Mouse (Mus musculus) ovary, postnatal 36 days (tissue): ENCODE data around the gene Arl8a.
A peak's percentile ranks its signal among the peaks of the same experiment; 100 is the strongest.
"Not testable (repeated sequence)": the region's sequence is repeated elsewhere in the genome, so short reads cannot be mapped to it uniquely, and the experiment has no call there.

Experiments
- DNase-seq: peaks from one replicate; pipeline ENCODE4 v3.0.0; 2022; ENCODE audit warnings: low spot score, mixed read lengths

Arl8a gene

GRCm38 (mm10) chr1:135170299-135170698 is 23.7 kb downstream of the Arl8a start:
- DNase-seq = no peak

DNA sequence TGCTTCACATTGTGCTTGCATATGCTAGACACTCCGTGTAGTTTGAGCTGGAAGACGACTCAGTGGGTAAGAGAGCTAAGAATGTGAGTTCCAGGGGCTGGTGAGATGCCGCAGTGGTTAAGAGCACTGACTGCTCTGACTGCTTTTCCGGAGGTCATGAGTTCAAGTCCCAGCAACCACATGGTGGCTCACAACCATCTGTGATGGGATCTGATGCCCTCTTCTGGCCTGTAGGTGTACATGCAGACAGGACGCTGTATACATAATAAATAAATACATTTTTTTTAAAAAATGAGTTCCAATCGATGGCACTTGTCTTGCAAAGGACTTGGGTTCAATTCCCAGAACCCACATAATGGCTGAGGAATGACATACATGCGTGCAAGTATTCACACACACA is 24.6 kb downstream of the Arl8a start:
- DNase-seq = no peak

DNA sequence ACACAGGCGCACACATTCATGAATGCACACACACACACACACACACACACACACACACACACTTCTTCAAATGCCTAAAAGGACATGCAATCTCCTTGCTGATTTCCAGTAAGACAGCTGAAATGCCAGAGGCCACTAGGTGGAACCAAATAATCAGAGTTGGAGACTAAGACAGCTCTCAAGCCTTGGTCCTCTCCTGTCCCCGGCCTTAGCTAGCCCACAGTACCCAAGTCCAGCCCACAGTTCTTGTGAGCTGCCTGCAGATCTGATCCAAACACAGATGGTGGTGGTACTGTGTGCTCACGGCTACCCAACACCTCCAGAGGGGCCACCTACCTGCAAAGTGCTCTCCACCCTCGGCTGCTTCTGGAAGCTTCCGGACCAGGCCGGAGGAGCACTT is 25.4 kb downstream of the Arl8a start:
- DNase-seq = no peak

DNA sequence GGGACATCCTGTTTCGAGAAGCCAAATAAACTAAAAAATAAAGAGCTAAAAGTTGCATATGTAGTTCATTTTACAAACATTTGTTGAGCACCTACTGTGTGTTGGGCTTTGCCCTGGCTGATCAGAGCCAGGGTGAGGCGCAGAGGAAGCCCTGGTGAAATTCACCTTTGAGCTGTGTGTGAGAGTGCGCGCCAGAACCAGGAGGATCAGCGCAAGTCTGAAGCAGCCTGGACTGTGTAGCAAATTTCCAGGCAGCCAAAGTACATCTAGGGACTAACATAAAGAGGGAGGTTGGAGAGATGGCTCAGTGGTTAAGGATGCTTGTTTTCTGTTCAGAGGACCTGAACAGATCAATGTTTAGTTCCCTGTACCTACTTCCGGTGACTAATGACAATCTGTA is 26.7 kb downstream of the Arl8a start:
- no peak for DNase-seq

- DNase-seq = no peak
These were observed 28.6 kb downstream of the Arl8a start for GRCm38 (mm10) chr1:135175176-135175575.

GRCm38 (mm10) chr1:135177724-135178123 is 31.1 kb downstream of the Arl8a start:
- DNase-seq = no peak

GRCm38 (mm10) chr1:135178863-135179262 is 32.2 kb downstream of the Arl8a start:
- DNase-seq = no peak

GRCm38 (mm10) chr1:135180830-135181229 is 34.2 kb downstream of the Arl8a start:
- no peak for DNase-seq

- DNase-seq = no peak
These were observed 34.7 kb downstream of the Arl8a start for GRCm38 (mm10) chr1:135181275-135181674.

GRCm38 (mm10) chr1:135181880-135182623 is 35.4 kb downstream of the Arl8a start:
- DNase-seq = no peak

GRCm38 (mm10) chr1:135182975-135183374 is 36.4 kb downstream of the Arl8a start:
- DNase-seq = no peak

DNA sequence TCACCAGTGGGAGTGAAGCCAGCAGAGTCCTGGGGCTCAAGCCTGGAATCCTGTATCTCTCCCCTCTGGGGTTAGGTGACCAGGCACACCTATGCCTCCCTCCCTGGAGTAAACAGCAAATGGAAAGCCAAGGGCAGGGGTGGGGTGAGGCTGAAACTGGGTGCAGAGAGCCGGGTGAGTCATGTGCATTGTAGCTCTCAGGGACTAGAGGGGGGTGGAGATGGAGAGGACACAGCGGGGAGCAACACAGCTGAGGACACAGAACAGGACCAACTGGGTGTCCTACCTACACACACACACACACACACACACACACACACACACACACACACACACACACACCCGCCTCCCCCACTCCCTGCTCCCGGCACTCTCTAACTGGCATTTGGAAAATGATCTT is 36.8 kb downstream of the Arl8a start:
- DNase-seq = no peak

- DNase-seq = no peak
These were observed 37.4 kb downstream of the Arl8a start for GRCm38 (mm10) chr1:135183941-135184570.

DNA sequence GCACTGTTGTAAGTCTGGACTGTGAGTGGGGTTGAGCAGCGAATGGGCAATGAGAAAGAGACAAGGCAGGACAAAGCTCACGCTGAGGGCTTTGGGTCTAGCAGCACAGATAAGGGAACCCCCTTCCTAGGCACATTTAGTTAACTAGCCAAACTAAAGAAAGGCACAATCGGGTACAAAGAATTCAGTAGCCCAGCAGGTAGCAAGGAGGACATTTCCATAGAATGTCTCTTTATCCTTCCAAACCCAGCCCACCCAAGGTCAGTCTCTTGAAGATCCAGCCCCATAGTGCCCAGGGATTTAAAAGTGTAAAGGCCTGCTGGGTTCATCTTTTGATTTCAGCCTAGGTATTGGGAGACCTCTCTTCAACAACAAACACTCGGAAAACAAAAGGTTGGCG is 39.3 kb downstream of the Arl8a start:
- no peak for DNase-seq

- no peak for DNase-seq
These were observed 39.8 kb downstream of the Arl8a start for GRCm38 (mm10) chr1:135186427-135186826.

DNA sequence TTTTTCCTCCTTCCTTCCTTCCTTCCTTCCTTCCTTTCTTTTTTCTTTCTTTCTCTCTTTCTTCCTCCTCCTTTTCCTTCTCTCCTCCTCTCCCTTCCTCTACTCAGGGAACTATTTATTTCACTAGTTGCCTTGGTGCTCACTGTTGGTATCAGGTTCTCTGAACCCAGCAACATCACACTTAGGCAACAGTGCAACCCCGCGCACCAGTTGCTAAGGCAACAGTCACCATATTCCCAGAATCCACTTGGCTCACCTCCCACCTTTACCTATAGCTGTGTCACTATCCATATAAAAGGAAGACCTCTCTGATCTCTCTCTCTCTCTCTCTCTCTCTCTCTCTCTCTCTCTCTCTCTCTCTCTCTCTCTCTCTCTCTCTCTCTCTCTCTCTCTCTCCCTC is 40.4 kb downstream of the Arl8a start:
- not testable (repeated sequence) for DNase-seq

- no peak for DNase-seq
These were observed 41.6 kb downstream of the Arl8a start for GRCm38 (mm10) chr1:135188197-135188596.

GRCm38 (mm10) chr1:135189186-135189585 is 42.6 kb downstream of the Arl8a start:
- no peak for DNase-seq

DNA sequence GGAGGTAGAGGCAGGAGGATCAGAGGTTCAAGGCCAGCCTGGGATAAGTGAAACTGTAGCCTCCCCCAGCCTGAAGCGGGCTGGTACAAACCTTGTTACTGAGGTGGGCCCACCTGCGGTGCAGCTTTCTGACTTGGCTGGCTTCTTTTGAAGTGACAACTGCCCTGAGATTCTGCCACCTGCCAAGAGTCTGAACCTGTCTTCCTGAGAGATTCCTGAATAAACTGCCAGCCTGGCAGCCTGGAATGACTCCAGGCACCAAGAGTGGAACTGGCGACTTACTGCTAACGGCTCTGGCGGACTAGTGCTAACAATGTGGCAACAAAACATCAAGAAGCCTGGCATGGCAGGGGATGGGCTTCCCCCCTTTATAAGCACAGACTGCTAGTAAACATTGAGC is 47.7 kb downstream of the Arl8a start:
- DNase-seq = not testable (repeated sequence)

DNA sequence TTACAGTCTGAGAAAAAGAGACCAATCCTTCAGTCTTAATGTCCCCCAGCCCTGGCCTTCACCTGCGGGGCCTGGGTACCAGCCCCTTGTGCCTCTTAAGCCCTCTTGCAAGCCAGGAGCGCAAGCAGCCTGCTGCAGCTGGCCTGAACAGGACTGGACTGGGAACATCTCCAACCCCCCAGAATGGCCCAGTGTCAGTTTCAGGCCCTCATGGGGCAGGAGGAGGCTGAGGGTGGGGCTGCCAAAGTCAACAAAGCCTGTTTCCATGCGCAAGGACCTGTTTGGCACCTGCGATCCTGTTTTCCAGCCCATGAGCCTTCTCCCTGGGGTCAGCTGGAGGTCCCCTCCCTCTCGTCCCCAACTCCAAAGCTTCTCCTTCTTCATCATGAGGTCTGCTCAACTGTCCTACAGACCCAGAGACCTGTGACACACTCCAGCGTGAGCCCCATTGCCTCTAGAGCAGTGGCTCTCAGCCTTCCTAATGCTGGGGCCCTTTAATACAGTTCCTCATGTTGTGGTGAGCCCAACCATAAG is 49.4 kb downstream of the Arl8a start:
- peak; percentile 36 for DNase-seq

DNA sequence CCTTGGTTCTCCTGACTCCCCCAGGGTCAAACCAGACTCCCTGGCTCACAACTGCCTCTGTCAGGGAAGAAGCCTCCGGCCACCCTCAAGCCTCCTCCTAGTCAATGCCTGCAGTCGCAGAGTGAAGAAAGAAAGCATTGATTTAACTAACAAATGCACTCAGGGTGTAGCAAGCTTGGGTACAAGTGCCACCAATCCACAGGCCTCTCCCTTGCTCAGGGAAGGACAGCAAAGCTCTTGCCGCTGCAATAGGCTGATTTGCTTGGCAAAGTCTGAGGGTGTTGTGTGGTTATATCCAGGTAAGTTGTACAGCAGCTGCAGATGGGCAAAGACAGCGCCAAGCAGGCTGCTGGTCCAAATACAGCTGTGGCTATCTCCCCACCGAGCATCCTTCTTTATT is 51.8 kb downstream of the Arl8a start:
- DNase-seq = no peak

DNA sequence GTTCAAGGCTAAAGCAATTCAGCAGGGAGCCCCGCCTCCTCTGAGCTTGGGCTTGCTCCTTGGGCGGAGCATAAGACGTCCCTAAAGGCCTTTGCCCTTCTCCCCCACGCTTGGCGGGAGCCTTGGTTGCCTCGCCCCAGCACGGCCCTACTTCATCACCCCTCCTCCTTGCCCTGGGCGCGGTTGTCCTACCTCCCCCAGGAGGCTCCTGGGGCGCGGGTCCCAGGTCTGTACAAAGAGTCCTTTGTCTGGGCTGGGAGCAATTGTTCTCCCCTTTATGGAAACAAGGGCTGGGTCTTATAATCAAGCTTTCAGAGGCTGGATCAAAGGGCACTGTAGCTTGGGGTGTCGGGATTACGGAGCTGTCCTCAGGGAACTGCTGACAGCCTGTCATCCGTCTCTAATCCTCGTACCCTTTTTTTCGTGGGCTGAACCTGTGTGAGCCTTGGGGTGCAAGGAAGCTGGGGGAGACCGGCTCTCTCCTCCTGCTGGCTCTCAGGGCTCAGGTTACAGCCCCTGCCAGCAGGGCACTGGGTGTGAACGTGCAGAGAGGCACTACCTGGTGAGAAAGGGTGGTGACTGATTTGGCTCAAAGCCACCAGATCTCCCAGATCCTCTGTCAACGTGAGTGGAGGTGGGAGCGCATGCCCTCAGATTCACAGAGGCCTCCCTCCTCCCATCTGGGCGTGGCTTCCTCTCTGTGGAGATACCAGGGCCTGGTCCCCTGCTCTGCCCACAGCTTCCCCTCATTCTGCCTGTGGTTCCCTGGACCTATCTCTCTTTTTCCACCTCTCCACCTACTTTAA is 52.6 kb downstream of the Arl8a start:
- peak; percentile 46 for DNase-seq

- no peak for DNase-seq
These were observed 53.8 kb downstream of the Arl8a start for GRCm38 (mm10) chr1:135200400-135200799.
